ENCODE assay signal across 11 mouse cellular contexts in genomic region chr11:61212102-61212501, GRCm38 (mm10). TPM values are rescaled to one million over a fixed set of nuclear protein-coding genes. Genes with fewer than 3 reads are reported as not detected.
DNase-seq lines count a peak whose midpoint lies in the region; ATAC-seq and TF ChIP-seq lines count a peak whose summit lies in the region.
"Had no signal": no experiment of that assay in that cellular context is flagged by ENCODE, and none has a peak within 500 bp of the region (broad histone marks: within the 10 kb centered on the region; RNA-seq: fewer than 3 reads in every experiment).

No protein-coding gene starts in this region.

- TF ChIP-seq CTCF in intestine, postnatal 0 days (IDR thresholded peaks at IDR 0.05; ENCODE audit: low read depth): peak; percentile 60
- TF ChIP-seq CTCF in liver, embryonic 14.5 days (IDR thresholded peaks at IDR 0.05; ENCODE audit: low read depth): peak; percentile 62

- no peak overlapping the region for H3K4me3 ChIP-seq in intestine, postnatal 0 days (ENCODE audit: low read depth, low read length)
- H3K4me3 ChIP-seq in intestine, embryonic 15.5 days (replicated peaks): no peak overlapping the region
- H3K4me3 ChIP-seq in liver, embryonic 14.5 days (ENCODE audit: insufficient read depth in 1 of 2, low read depth in 2 of 2, low read length in 2 of 2): no peak overlapping the region
- no peak overlapping the region for H3K4me3 ChIP-seq in midbrain, embryonic 15.5 days
- H3K4me3 ChIP-seq: hindbrain, embryonic 13.5 days; liver, embryonic 13.5 days had no signal

- TF ChIP-seq EP300 in liver, embryonic 14.5 days (IDR thresholded peaks at IDR 0.05; ENCODE audit: low read depth): no peak

- WGBS in intestine, postnatal 0 days: 40% methylated on average over 20 of the region's 20 CpGs
- WGBS in intestine, embryonic 15.5 days: 42% methylated on average over 20 of the region's 20 CpGs
- 27% methylated on average over 20 of the region's 20 CpGs for WGBS in liver, embryonic 14.5 days (ENCODE audit: insufficient replicate concordance)
- 45% methylated on average over 20 of the region's 20 CpGs for WGBS in midbrain, embryonic 15.5 days

- no peak overlapping the region for H3K27ac ChIP-seq in intestine, postnatal 0 days (ENCODE audit: low read depth, low read length)
- H3K27ac ChIP-seq in intestine, embryonic 15.5 days: no peak overlapping the region
- H3K27ac ChIP-seq in liver, embryonic 14.5 days: no peak overlapping the region
- no peak overlapping the region for H3K27ac ChIP-seq in midbrain, embryonic 15.5 days
- H3K27ac ChIP-seq: hindbrain, embryonic 13.5 days; liver, embryonic 13.5 days had no signal

- H3K9me3 ChIP-seq in intestine, postnatal 0 days (ENCODE audit: control insufficient read depth): no peaks in the 10 kb centered on the region
- H3K9me3 ChIP-seq in intestine, embryonic 15.5 days: no peaks in the 10 kb centered on the region
- H3K9me3 ChIP-seq in liver, embryonic 14.5 days (ENCODE audit: control insufficient read depth, low read length): no peaks in the 10 kb centered on the region
- no peaks in the 10 kb centered on the region for H3K9me3 ChIP-seq in midbrain, embryonic 15.5 days
- H3K9me3 ChIP-seq: hindbrain, embryonic 13.5 days; liver, embryonic 13.5 days had no signal

- no peaks in the 10 kb centered on the region for H3K36me3 ChIP-seq in intestine, postnatal 0 days (ENCODE audit: control insufficient read depth, insufficient read depth)
- no peaks in the 10 kb centered on the region for H3K36me3 ChIP-seq in intestine, embryonic 15.5 days
- no peaks in the 10 kb centered on the region for H3K36me3 ChIP-seq in liver, embryonic 14.5 days (replicated peaks; ENCODE audit: control insufficient read depth, insufficient read depth, low read depth)
- H3K36me3 ChIP-seq in midbrain, embryonic 15.5 days (replicated peaks): no peaks in the 10 kb centered on the region
- H3K36me3 ChIP-seq: hindbrain, embryonic 13.5 days; liver, embryonic 13.5 days had no signal

- no peak overlapping the region for H3K4me2 ChIP-seq in intestine, postnatal 0 days (replicated peaks; ENCODE audit: low read depth)
- H3K4me2 ChIP-seq in intestine, embryonic 15.5 days (replicated peaks): no peak overlapping the region
- no peak overlapping the region for H3K4me2 ChIP-seq in liver, embryonic 14.5 days (ENCODE audit: low read depth)
- H3K4me2 ChIP-seq in midbrain, embryonic 15.5 days: no peak overlapping the region
- H3K4me2 ChIP-seq: hindbrain, embryonic 13.5 days; liver, embryonic 13.5 days had no signal

- peaks cover 9% of the 10 kb centered on the region; the same call in 1 of the 2 replicates for H3K27me3 ChIP-seq in intestine, postnatal 0 days (replicated peaks; ENCODE audit: control insufficient read depth, insufficient read depth, low read length)
- H3K27me3 ChIP-seq in intestine, embryonic 15.5 days (replicated peaks): peaks cover 10% of the 10 kb centered on the region
- H3K27me3 ChIP-seq in liver, embryonic 14.5 days (ENCODE audit: control insufficient read depth, insufficient read depth, low read length): peaks cover 5% of the 10 kb centered on the region; the same call in 1 of the 2 replicates
- H3K27me3 ChIP-seq in midbrain, embryonic 15.5 days (replicated peaks): no peaks in the 10 kb centered on the region

- no peak for ATAC-seq in CD4-positive, CD25-positive, alpha-beta regulatory T cell, adult 4 months
- ATAC-seq in intestine, postnatal 0 days: no peak
- ATAC-seq in intestine, embryonic 15.5 days: no peak
- no peak for ATAC-seq in liver, embryonic 14.5 days (ENCODE audit: insufficient read depth)
- ATAC-seq in midbrain, embryonic 15.5 days (replicated peaks): no peak

- peak; percentile 14 for DNase-seq in CD4-positive, CD25-positive, alpha-beta regulatory T cell, adult 2 months (ENCODE audit: low read depth, low spot score)
- peak; percentile 10 to 18 for DNase-seq in B cell, adult 2 months
- no peak for DNase-seq in liver, embryonic 14.5 days (ENCODE audit: low read depth in 3 of 3, low spot score in 3 of 3)
- no peak for DNase-seq in natural killer cell, adult 2 months (ENCODE audit: low spot score in 2 of 2)
- DNase-seq: gastrocnemius, postnatal 36 days; liver, embryonic 13.5 days had no signal

- H3K4me1 ChIP-seq in intestine, postnatal 0 days (replicated peaks; ENCODE audit: control insufficient read depth, insufficient read depth, low read length): no peaks in the 10 kb centered on the region
- no peaks in the 10 kb centered on the region for H3K4me1 ChIP-seq in intestine, embryonic 15.5 days (replicated peaks)
- no peaks in the 10 kb centered on the region for H3K4me1 ChIP-seq in liver, embryonic 14.5 days (replicated peaks; ENCODE audit: control insufficient read depth in 2 of 2, insufficient read depth in 2 of 2, low read length in 1 of 2)
- H3K4me1 ChIP-seq in midbrain, embryonic 15.5 days: no peaks in the 10 kb centered on the region
- H3K4me1 ChIP-seq: hindbrain, embryonic 13.5 days; liver, embryonic 13.5 days had no signal

- H3K9ac ChIP-seq in intestine, postnatal 0 days (ENCODE audit: low read depth, low read length): no peak overlapping the region
- H3K9ac ChIP-seq in intestine, embryonic 15.5 days: no peak overlapping the region
- no peak overlapping the region for H3K9ac ChIP-seq in liver, embryonic 14.5 days (replicated peaks)
- H3K9ac ChIP-seq in midbrain, embryonic 15.5 days: no peak overlapping the region
- H3K9ac ChIP-seq: hindbrain, embryonic 13.5 days; liver, embryonic 13.5 days had no signal

RNA-seq across cellular contexts. Expression of gene Aldh3a1, which starts 4.8 kb away (rescaled TPM):
- polyA plus RNA-seq in CD4-positive, CD25-positive, alpha-beta regulatory T cell, adult 4 months (2017; shearing (Covaris generic)): not detected
- 0.10 and 0.12 TPM in 2 replicates for polyA plus RNA-seq in intestine, postnatal 0 days (2015; fragmentation: Nextera tagmentation; extraction: Ambion mirVana)
- not detected in 2 replicates for polyA plus RNA-seq in intestine, embryonic 15.5 days (2015; fragmentation: Nextera tagmentation; extraction: Ambion mirVana)
- 0.02 TPM in 1 of 2 replicates, not detected in the other for polyA plus RNA-seq in liver, embryonic 14.5 days (2012; rRNA removed)
- polyA plus RNA-seq in liver, embryonic 14.5 days (2014; fragmentation: Nextera tagmentation; extraction: Ambion mirVana): 0.09 and 0.25 TPM in 2 replicates
- polyA plus RNA-seq in midbrain, embryonic 15.5 days (2015; fragmentation: Nextera tagmentation; extraction: Ambion mirVana): 0.19 TPM in 1 of 2 replicates, not detected in the other
- polyA plus RNA-seq: hindbrain, embryonic 13.5 days had no signal

RNA-seq across cellular contexts. Expression of gene Usp22, which starts 37.2 kb away (rescaled TPM):
- polyA plus RNA-seq in CD4-positive, CD25-positive, alpha-beta regulatory T cell, adult 4 months (2017; shearing (Covaris generic)): 10 to 100 TPM; 11.3 to 13.1 TPM
- polyA plus RNA-seq in intestine, postnatal 0 days (2015; fragmentation: Nextera tagmentation; extraction: Ambion mirVana): 26.3 and 27.0 TPM in 2 replicates
- polyA plus RNA-seq in intestine, embryonic 15.5 days (2015; fragmentation: Nextera tagmentation; extraction: Ambion mirVana): 89.0 and 98.6 TPM in 2 replicates
- 7.4 and 8.2 TPM in 2 replicates for polyA plus RNA-seq in liver, embryonic 14.5 days (2012; rRNA removed)
- 12.8 and 13.6 TPM in 2 replicates for polyA plus RNA-seq in liver, embryonic 14.5 days (2014; fragmentation: Nextera tagmentation; extraction: Ambion mirVana)
- polyA plus RNA-seq in midbrain, embryonic 15.5 days (2015; fragmentation: Nextera tagmentation; extraction: Ambion mirVana): 442 and 456 TPM in 2 replicates

RNA-seq across cellular contexts. Expression of gene Aldh3a2, which starts 55.2 kb away (rescaled TPM):
- polyA plus RNA-seq in CD4-positive, CD25-positive, alpha-beta regulatory T cell, adult 4 months (2017; shearing (Covaris generic)): 10 to 100 TPM; 35.8 to 49.3 TPM
- 60.7 and 63.1 TPM in 2 replicates for polyA plus RNA-seq in intestine, postnatal 0 days (2015; fragmentation: Nextera tagmentation; extraction: Ambion mirVana)
- polyA plus RNA-seq in intestine, embryonic 15.5 days (2015; fragmentation: Nextera tagmentation; extraction: Ambion mirVana): 50.5 and 51.6 TPM in 2 replicates
- polyA plus RNA-seq in liver, embryonic 14.5 days (2012; rRNA removed): 19.0 and 22.9 TPM in 2 replicates
- polyA plus RNA-seq in liver, embryonic 14.5 days (2014; fragmentation: Nextera tagmentation; extraction: Ambion mirVana): 28.0 and 30.2 TPM in 2 replicates
- polyA plus RNA-seq in midbrain, embryonic 15.5 days (2015; fragmentation: Nextera tagmentation; extraction: Ambion mirVana): 27.0 and 27.3 TPM in 2 replicates

Comparison
In these comparisons a context has a peak if more than half of its experiments do, and no peak if none do; other contexts are left out.
1. DNase-seq: peak in CD4-positive, CD25-positive, alpha-beta regulatory T cell, adult 2 months (single experiment) and B cell, adult 2 months (2 of 2); none in liver, embryonic 14.5 days (0 of 3) and natural killer cell, adult 2 months (0 of 2).